23 mouse cellular contexts compared by ENCODE assay signal in the genomic region with DNA sequence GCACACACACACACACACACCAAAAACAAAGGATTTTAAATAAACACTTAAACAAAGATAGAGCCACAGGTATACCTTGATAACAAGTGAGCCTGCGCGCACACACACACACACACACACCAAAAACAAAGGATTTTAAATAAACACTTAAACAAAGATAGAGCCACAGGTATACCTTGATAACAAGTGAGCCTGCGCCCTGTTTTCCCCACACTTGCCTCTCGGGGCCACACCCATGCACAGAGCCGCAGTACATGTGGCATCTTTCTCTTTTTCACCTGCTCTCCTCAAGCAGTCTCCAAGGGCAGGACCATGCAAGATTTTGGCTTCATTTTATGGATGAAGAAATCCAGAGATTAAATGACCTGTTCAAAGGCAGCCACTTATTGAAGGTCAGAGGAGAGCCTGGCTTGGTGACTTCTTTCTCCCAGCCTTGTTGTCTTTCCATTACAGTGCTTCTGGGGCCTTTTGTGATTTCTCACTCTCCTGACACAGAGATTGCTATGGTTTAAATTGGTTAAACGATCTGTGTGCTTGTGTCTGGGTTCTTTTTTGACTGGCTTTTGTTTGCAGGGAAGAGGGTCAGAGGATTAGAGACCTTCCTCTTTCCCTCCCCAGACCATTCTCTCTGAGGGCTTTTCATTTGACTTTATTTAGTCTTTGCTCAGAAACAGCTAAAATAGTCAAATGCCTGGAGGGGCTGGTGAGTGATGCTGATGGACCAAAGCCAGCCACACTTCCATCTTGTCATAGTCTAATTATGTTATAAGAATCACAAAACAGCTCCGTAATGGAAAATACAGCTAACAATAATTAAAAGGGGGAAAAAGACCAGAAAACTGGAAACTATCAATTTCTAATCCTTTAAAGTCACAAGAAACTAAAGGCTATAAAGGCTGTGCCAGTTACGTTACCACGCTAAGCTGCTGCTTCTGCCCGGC. TPM values are rescaled to one million over a fixed set of nuclear protein-coding genes. Genes with fewer than 3 reads are reported as not detected.
DNase-seq lines count a peak whose midpoint lies in the region; ATAC-seq and TF ChIP-seq lines count a peak whose summit lies in the region.
"Had no signal": no experiment of that assay in that cellular context is flagged by ENCODE, and none has a peak within 500 bp of the region (broad histone marks: within the 10 kb centered on the region; RNA-seq: fewer than 3 reads in every experiment).

No protein-coding gene starts in this region.

- H3K4me2 ChIP-seq in hindbrain, embryonic 11.5 days (replicated peaks; ENCODE audit: low read depth, low read length), result no peak overlapping the region
- H3K4me2 ChIP-seq: forebrain, embryonic 12.5 days; heart, embryonic 12.5 days; hindbrain, embryonic 14.5 days; limb, embryonic 15.5 days; liver, embryonic 15.5 days; neural tube, embryonic 12.5 days had no signal

- no peak overlapping the region for H3K9ac ChIP-seq in hindbrain, embryonic 11.5 days (ENCODE audit: low read depth, low read length)
- H3K9ac ChIP-seq: forebrain, embryonic 12.5 days; heart, embryonic 12.5 days; hindbrain, embryonic 14.5 days; limb, embryonic 15.5 days; liver, embryonic 15.5 days; neural tube, embryonic 12.5 days had no signal

- 0 out of 2 replicates have a peak, but pooled peaks have one; percentile 19 for ATAC-seq in hindbrain, embryonic 11.5 days (ENCODE audit: low FRiP score)

- no peak overlapping the region for H3K4me3 ChIP-seq in hindbrain, embryonic 11.5 days (ENCODE audit: low read depth, low read length)
- no peak overlapping the region for H3K4me3 ChIP-seq in hindbrain, embryonic 10.5 days
- H3K4me3 ChIP-seq: embryonic facial prominence, embryonic 10.5 days; forebrain, embryonic 12.5 days; heart, embryonic 12.5 days; limb, embryonic 15.5 days; liver, embryonic 15.5 days; neural tube, embryonic 12.5 days had no signal

- H3K27ac ChIP-seq in hindbrain, embryonic 11.5 days (ENCODE audit: low read depth, low read length), result no peak overlapping the region
- H3K27ac ChIP-seq in hindbrain, embryonic 10.5 days, result no peak overlapping the region
- H3K27ac ChIP-seq: embryonic facial prominence, embryonic 10.5 days; forebrain, embryonic 12.5 days; hindbrain, embryonic 14.5 days; limb, embryonic 15.5 days; liver, embryonic 15.5 days; neural tube, embryonic 12.5 days had no signal

- H3K36me3 ChIP-seq in hindbrain, embryonic 11.5 days (ENCODE audit: control insufficient read depth, insufficient read depth, low read length), result no peaks in the 10 kb centered on the region
- H3K36me3 ChIP-seq in hindbrain, embryonic 10.5 days, result no peaks in the 10 kb centered on the region
- H3K36me3 ChIP-seq: embryonic facial prominence, embryonic 10.5 days; forebrain, embryonic 12.5 days; G1E; heart, embryonic 12.5 days; limb, embryonic 15.5 days; liver, embryonic 15.5 days; neural tube, embryonic 12.5 days had no signal

- WGBS in hindbrain, embryonic 11.5 days, result 54% methylated on average over 10 of the region's 10 CpGs
- 59% methylated on average over 10 of the region's 10 CpGs for WGBS in hindbrain, embryonic 10.5 days

- DNase-seq in hindbrain, embryonic 11.5 days (ENCODE audit: low spot score), result peak; percentile 5
- DNase-seq in hindbrain, embryonic 10.5 days (ENCODE audit: low spot score), result no peak
- peak; percentile 5 for DNase-seq in lung, postnatal 14 days
- DNase-seq in lung, adult 18-20 months, result no peak
- peak; percentile 34 for DNase-seq in brain, embryonic 14.5 days (ENCODE audit: low read depth)
- peak; percentile 32 for DNase-seq in retina, postnatal 1 day
- DNase-seq in thymus, adult 18-20 months, result no peak
- no peak for DNase-seq in urinary bladder, adult 18-20 months (ENCODE audit: low spot score in 2 of 2)
- DNase-seq: adrenal gland, postnatal 25 days; cerebellum, adult 11-12 months; cerebellum, postnatal 14 days; heart, adult 11 months; heart, postnatal 14 days; kidney, postnatal 10 days had no signal

- no peaks in the 10 kb centered on the region for H3K4me1 ChIP-seq in hindbrain, embryonic 11.5 days (replicated peaks; ENCODE audit: control insufficient read depth, insufficient read depth, low read length)
- H3K4me1 ChIP-seq in hindbrain, embryonic 10.5 days (replicated peaks), result peaks cover 22% of the 10 kb centered on the region
- H3K4me1 ChIP-seq: heart, embryonic 12.5 days; limb, embryonic 15.5 days; liver, embryonic 15.5 days; neural tube, embryonic 12.5 days had no signal

- no peak for TF ChIP-seq POLR2A in brain, embryonic 14.5 days (IDR thresholded peaks at IDR 0.05; ENCODE audit: borderline replicate concordance, extremely low read depth, insufficient read depth, insufficient read length, poor library complexity, severe bottlenecking)

- H3K9me3 ChIP-seq in hindbrain, embryonic 11.5 days (ENCODE audit: control insufficient read depth, low read length), result no peaks in the 10 kb centered on the region
- no peaks in the 10 kb centered on the region for H3K9me3 ChIP-seq in hindbrain, embryonic 10.5 days
- H3K9me3 ChIP-seq: embryonic facial prominence, embryonic 10.5 days; forebrain, embryonic 12.5 days; heart, embryonic 12.5 days; limb, embryonic 15.5 days; liver, embryonic 15.5 days; neural tube, embryonic 12.5 days had no signal

- TF ChIP-seq CTCF in brain, embryonic 14.5 days (IDR thresholded peaks at IDR 0.05; ENCODE audit: borderline replicate concordance, extremely low read depth, insufficient read depth, insufficient read length), result no peak

- no peaks in the 10 kb centered on the region for H3K27me3 ChIP-seq in hindbrain, embryonic 11.5 days (ENCODE audit: control insufficient read depth, insufficient read depth, low read length)
- peaks cover 22% of the 10 kb centered on the region for H3K27me3 ChIP-seq in hindbrain, embryonic 10.5 days (ENCODE audit: insufficient read depth, poor library complexity, severe bottlenecking)
- H3K27me3 ChIP-seq: forebrain, embryonic 12.5 days; heart, embryonic 12.5 days; limb, embryonic 15.5 days; liver, embryonic 15.5 days; neural tube, embryonic 12.5 days had no signal

RNA-seq across cellular contexts. Expression of gene Tprg, which starts 46.9 kb away (rescaled TPM):
- not detected in 2 replicates for polyA plus RNA-seq in hindbrain, embryonic 11.5 days (2014; fragmentation: Nextera tagmentation; extraction: Ambion mirVana)
- polyA plus RNA-seq in hindbrain, embryonic 10.5 days (2016; fragmentation: Nextera tagmentation; extraction: Ambion mirVana), result not detected in 2 replicates
- polyA plus RNA-seq in brain, embryonic 14.5 days (2012; rRNA removed), result not detected in 2 replicates
- polyA plus RNA-seq: forebrain, embryonic 12.5 days; frontal cortex, adult 2 months; G1E; heart, embryonic 12.5 days; hindbrain, embryonic 14.5 days; liver, embryonic 15.5 days; neural tube, embryonic 12.5 days had no signal

Comparison
In these comparisons a context has a peak if more than half of its experiments do, and no peak if none do; other contexts are left out.
1. DNase-seq: peak in hindbrain, embryonic 11.5 days (single experiment), lung, postnatal 14 days (single experiment), brain, embryonic 14.5 days (single experiment) and retina, postnatal 1 day (single experiment); none in hindbrain, embryonic 10.5 days (single experiment), lung, adult 18-20 months (0 of 2), thymus, adult 18-20 months (0 of 2) and urinary bladder, adult 18-20 months (0 of 2).